Mouse (Mus musculus): ENCODE measurements around the gene Tulp3.
A peak's percentile ranks its signal among the peaks of the same experiment; 100 is the strongest.

Gene Tulp3

GRCm38 (mm10) chr6:128296750-128297393, 58.8 kb downstream of the Tulp3 start:
- DNase-seq (ENCODE audit: low read depth, low spot score) = peak; percentile 28

DNA sequence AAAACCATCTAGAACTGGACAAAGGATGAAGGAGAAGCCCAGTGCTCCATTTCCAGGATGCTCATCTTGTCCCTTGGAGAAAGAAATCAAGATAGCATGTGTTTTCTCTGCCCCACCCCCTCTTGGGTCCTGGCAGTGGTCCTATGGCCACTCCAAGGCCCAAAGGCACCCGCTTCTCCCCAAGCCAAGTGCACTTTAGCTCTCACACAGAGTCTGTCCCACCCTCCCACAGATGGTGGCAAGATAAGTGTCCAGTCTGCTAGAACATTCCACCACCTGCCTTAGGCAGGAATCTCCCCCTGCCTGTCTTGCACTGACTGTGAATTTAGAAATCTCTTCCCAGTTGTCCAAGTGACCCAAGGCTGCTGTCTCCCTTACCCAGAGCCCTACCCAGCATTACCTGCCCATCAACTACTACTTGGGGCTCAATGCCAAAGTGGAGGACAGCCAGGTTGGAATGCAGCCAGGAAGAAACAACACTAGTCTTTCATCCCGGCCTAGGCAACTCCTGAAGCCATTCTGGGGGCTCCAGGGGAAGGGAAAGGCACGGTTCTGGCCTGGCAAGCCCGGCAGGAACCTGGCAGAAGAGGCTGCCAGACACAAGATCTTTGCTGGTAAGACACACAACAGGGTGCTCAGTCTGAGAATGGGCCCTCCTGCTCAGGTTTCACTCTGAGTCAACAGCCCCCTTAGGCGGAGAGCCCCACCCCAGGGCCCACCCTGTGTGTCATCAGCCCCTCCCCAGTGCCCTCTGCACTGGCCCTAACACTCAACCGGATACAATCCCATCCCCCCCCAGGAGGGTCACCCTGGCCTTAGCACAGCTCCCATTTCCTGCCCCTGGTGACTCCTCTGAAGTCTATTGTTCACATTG, 59.5 kb downstream of the Tulp3 start:
- peak; percentile 39 for DNase-seq (ENCODE audit: low read depth, low spot score)

DNA sequence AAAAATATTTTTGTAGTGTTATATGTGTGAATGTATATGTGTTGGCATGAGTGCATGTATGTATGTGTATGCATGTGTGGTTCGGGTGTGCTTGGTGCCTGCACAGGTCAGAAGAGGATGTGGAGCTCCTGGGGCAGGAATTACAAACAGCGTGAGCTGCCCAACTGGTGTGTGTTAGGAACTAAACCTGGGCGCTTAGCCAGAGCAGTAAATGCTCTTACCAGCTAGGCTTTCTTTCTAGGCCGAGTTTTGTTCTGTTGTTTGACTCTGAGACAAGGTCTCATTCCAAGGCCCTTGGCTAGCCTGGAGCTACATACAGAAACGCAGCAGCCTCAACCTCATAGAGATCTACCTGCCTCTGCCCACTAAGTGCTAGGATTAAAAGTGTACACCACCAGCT, 64.4 kb downstream of the Tulp3 start:
- DNase-seq (ENCODE audit: low read depth, low spot score) = no peak

- DNase-seq (ENCODE audit: low read depth, low spot score) = peak; percentile 69
Observed at GRCm38 (mm10) chr6:128288681-128289080, 67.0 kb downstream of the Tulp3 start.

GRCm38 (mm10) chr6:128285792-128286430, 69.7 kb downstream of the Tulp3 start:
- DNase-seq (ENCODE audit: low read depth, low spot score) = peak; percentile 93

DNA sequence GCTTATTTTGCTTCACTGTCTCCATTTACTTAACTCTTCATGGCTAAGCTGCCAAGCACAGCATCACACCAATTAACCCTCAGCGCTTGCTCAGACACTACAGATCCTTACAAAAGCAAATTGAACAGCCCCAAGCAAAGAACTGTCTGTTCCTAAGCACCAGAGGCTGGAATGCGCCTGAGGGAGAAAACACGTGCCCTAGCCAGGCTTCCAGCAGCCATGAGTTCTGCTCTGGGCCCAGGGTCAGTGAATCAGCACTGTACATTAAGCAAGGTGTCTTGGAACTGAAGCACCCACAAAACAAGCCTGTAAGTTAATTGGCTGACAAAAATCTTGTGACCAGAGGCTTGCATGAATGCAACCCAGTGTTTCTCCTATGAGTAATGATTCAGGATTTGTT, 73.5 kb downstream of the Tulp3 start:
- DNase-seq (ENCODE audit: low read depth, low spot score) = peak; percentile 88

DNA sequence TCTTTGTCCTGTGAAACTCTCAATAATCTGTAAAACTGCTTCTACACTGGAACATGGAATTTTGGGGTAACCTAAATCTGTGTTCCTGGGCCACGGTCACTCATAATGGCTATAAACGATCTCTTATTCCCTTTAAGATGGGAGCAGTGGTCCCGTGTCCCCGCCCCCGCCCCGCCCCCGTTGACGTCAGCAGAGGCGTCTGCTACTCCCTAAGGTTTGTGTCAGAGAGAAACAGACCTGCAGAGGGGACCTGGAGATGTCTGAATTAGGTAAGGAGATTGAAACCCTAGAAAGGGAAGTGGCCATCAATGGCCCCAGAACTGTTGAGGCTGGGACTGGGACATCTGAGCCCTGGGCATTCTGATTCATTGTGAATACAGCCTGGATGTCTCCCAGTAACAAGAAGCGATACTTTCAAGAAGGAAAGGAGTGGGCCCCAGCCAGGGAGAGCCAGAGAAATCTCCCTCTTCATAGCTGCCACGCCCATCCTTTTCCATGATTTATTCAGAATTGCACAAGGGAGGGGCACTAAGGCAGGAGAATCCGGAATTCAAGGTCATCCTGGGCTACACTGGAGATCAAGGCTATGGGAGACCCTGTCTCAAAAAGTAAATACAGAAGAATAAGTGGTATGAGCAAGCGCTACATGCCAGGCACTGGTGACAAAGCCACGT, 75.0 kb downstream of the Tulp3 start:
- peak; percentile 95 for DNase-seq (ENCODE audit: low read depth, low spot score)

- peak; percentile 44 for DNase-seq (ENCODE audit: low read depth, low spot score)
Observed at GRCm38 (mm10) chr6:128279608-128280007, 76.0 kb downstream of the Tulp3 start.

DNA sequence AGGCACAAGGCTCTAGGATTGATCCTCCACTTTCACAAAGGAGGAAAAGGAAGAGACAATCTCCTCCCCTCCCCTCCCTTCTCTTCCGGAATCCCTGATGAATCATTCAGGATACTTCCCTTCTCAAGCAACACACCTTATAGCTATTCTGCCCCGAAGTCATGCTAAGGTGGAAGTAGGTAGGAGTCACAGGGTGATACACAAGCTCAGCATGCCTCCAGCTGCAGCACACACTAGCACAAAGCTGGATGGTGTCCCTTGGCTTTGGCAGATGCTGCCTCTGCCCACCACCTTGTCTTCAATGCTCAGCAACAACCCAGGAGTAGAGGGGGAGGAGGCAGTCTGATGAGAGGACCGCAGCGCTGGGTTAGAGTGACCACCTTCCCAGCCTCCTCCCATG, 76.6 kb downstream of the Tulp3 start:
- peak; percentile 53 for DNase-seq (ENCODE audit: low read depth, low spot score)

- DNase-seq (ENCODE audit: low read depth, low spot score) = no peak
Observed at GRCm38 (mm10) chr6:128277132-128278085, 78.2 kb downstream of the Tulp3 start.

DNA sequence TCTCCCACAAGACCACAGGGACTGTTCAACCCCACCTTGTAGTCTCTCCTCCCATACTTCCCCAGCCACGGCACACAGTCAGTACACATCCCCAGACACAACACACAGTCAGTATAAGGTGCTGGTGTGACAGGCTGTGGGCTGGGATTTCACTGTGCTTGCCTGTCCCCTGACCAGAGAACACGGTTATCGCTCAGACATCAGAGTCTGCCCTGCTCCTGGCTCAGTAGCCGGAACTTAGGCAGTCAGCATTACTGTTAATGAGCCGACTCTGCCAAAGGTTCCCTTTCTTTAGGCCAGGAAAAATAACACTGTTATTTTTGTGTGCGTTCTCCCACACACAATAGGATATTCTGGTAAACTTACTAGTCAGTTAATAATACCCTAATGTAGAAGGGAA, 79.3 kb downstream of the Tulp3 start:
- no peak for DNase-seq (ENCODE audit: low read depth, low spot score)

DNA sequence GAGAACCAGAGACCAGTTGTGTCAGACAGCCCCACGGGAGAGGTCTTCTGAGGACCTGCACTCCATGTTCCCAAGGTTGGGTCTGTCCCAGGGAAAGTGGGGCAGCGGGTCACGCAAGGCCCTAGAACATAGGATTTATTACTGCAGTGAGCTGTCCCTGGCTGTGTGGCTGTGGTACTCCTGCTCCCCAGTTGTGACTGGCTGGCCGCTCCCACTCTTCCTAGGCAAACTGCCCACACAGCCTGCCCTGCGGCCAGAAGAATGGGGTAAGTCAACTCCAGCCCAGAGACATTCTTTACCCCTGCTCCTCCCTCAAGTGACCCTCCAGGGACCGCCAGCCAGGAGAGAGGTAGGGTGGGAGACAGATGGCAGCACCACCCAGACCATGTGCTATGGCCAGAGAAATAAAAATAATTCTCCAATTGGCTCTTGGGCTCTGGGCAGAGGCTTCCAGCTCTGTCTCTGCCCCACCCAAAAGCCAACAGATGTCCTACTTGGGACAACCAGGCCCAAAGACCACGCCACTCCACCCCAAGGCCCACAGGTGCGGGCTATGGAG, 80.1 kb downstream of the Tulp3 start:
- no peak for DNase-seq (ENCODE audit: low read depth, low spot score)

GRCm38 (mm10) chr6:128273507-128273906, 82.1 kb downstream of the Tulp3 start:
- DNase-seq (ENCODE audit: low read depth, low spot score) = no peak

- no peak for DNase-seq (ENCODE audit: low read depth, low spot score)
Observed at GRCm38 (mm10) chr6:128272754-128273153, 82.9 kb downstream of the Tulp3 start.

Data from R1 (cell line).